11 mouse cellular contexts compared by ENCODE assay signal in the genomic region with DNA sequence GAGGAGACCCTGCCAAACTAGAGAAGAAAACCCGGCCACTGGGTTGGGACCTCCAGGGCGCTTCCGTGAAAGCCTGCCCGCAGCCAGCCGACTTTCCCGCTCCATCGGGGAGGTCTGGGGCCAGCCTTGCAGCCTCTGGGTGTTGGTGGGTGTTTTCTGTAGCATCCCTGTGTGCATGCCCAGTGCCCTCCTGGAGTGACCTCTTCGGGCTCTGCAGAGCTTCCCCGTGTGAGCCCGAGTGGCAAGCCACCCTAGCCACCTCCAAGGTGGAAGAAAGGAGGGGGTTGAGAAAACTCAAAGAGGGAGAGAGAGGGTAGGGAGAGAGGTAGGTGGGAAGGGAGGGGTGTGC. TPM values are rescaled to one million over a fixed set of nuclear protein-coding genes. Genes with fewer than 3 reads are reported as not detected.
DNase-seq lines count a peak whose midpoint lies in the region; ATAC-seq and TF ChIP-seq lines count a peak whose summit lies in the region.
"Had no signal": no experiment of that assay in that cellular context is flagged by ENCODE, and none has a peak within 500 bp of the region (broad histone marks: within the 10 kb centered on the region; RNA-seq: fewer than 3 reads in every experiment).

No protein-coding gene starts in this region.

- H3K27me3 ChIP-seq in kidney, embryonic 16.5 days (ENCODE audit: insufficient read depth, low read length), result peaks cover 97% of the 10 kb centered on the region
- peaks cover 97% of the 10 kb centered on the region for H3K27me3 ChIP-seq in hindbrain, embryonic 13.5 days
- H3K27me3 ChIP-seq in midbrain, postnatal 0 days (ENCODE audit: insufficient read depth, low read length), result peaks cover 93% of the 10 kb centered on the region

- WGBS in kidney, embryonic 16.5 days, result 0% methylated on average over 10 of the region's 10 CpGs
- WGBS in hindbrain, embryonic 13.5 days, result 0% methylated on average over 10 of the region's 10 CpGs
- 0% methylated on average over 10 of the region's 10 CpGs for WGBS in midbrain, postnatal 0 days

- peak overlapping the region; percentile 21 for H3K4me3 ChIP-seq in kidney, embryonic 16.5 days (ENCODE audit: low read length)
- H3K4me3 ChIP-seq in cortical plate, adult 2 months (ENCODE audit: insufficient read depth, low read length), result no peak overlapping the region
- H3K4me3 ChIP-seq in hindbrain, embryonic 13.5 days, result no peak overlapping the region
- H3K4me3 ChIP-seq in midbrain, postnatal 0 days (ENCODE audit: low read depth, low read length), result 0 out of 2 replicates have a peak overlapping the region, but pooled peaks have one; percentile 2

- TF ChIP-seq CTCF in cortical plate, adult 2 months (IDR thresholded peaks at IDR 0.05; ENCODE audit: extremely low read depth, insufficient read depth, low read length), result no peak
- no peak for TF ChIP-seq CTCF in midbrain, postnatal 0 days (IDR thresholded peaks at IDR 0.05)

- no peak for ATAC-seq in kidney, embryonic 16.5 days (ENCODE audit: low FRiP score, low TSS enrichment)
- ATAC-seq in hindbrain, embryonic 13.5 days (ENCODE audit: low FRiP score), result no peak
- ATAC-seq in midbrain, postnatal 0 days (ENCODE audit: low FRiP score), result no peak

- no peak overlapping the region for H3K27ac ChIP-seq in kidney, embryonic 16.5 days (ENCODE audit: low read length)
- 0 out of 2 replicates have a peak overlapping the region, but pooled peaks have one; percentile 38 for H3K27ac ChIP-seq in cortical plate, adult 2 months (ENCODE audit: insufficient read depth, low read length)
- no peak overlapping the region for H3K27ac ChIP-seq in hindbrain, embryonic 13.5 days
- no peak overlapping the region for H3K27ac ChIP-seq in midbrain, postnatal 0 days (ENCODE audit: low read depth, low read length)

- H3K9ac ChIP-seq in kidney, embryonic 16.5 days (replicated peaks; ENCODE audit: low read length), result no peak overlapping the region
- H3K9ac ChIP-seq in hindbrain, embryonic 13.5 days, result no peak overlapping the region
- no peak overlapping the region for H3K9ac ChIP-seq in midbrain, postnatal 0 days (replicated peaks; ENCODE audit: low read length, poor library complexity, severe bottlenecking)

- H3K4me2 ChIP-seq in kidney, embryonic 16.5 days (replicated peaks; ENCODE audit: low read depth, low read length), result peak overlapping the region; percentile 31
- peak overlapping the region; percentile 17; the same call in 1 of the 2 replicates for H3K4me2 ChIP-seq in hindbrain, embryonic 13.5 days
- no peak overlapping the region for H3K4me2 ChIP-seq in midbrain, postnatal 0 days (ENCODE audit: low read depth, low read length, poor library complexity, severe bottlenecking)

- no peak for DNase-seq in kidney, adult 8-10 months
- no peak for DNase-seq in midbrain, postnatal 0 days (ENCODE audit: low spot score)
- DNase-seq in left cerebral cortex, adult 9 months (ENCODE audit: low spot score in 2 of 2), result no peak
- DNase-seq in right cerebral cortex, postnatal 25 days, result no peak
- DNase-seq: adrenal gland, postnatal 10 days; cerebellum, adult 9-10 months; right cerebral cortex, postnatal 4 days had no signal

- H3K4me1 ChIP-seq in kidney, embryonic 16.5 days (ENCODE audit: insufficient read depth, low read length), result peaks cover 13% of the 10 kb centered on the region
- no peaks in the 10 kb centered on the region for H3K4me1 ChIP-seq in cortical plate, adult 2 months (ENCODE audit: control insufficient read depth, insufficient read depth, low read length)
- H3K4me1 ChIP-seq in hindbrain, embryonic 13.5 days (replicated peaks), result peaks cover 18% of the 10 kb centered on the region
- H3K4me1 ChIP-seq in midbrain, postnatal 0 days (ENCODE audit: insufficient read depth, low read length), result 0 out of 2 replicates have a peak, but pooled peaks cover 3% of the 10 kb centered on the region

- no peaks in the 10 kb centered on the region for H3K36me3 ChIP-seq in kidney, embryonic 16.5 days (ENCODE audit: insufficient read depth, low read length)
- no peaks in the 10 kb centered on the region for H3K36me3 ChIP-seq in hindbrain, embryonic 13.5 days
- H3K36me3 ChIP-seq in midbrain, postnatal 0 days (ENCODE audit: insufficient read depth, low read length), result no peaks in the 10 kb centered on the region

- no peaks in the 10 kb centered on the region; the same call in 1 of the 2 replicates for H3K9me3 ChIP-seq in kidney, embryonic 16.5 days (ENCODE audit: low read length)
- no peaks in the 10 kb centered on the region for H3K9me3 ChIP-seq in hindbrain, embryonic 13.5 days
- no peaks in the 10 kb centered on the region for H3K9me3 ChIP-seq in midbrain, postnatal 0 days (ENCODE audit: low read length)

- TF ChIP-seq POLR2A in cortical plate, adult 2 months (IDR thresholded peaks at IDR 0.05; ENCODE audit: extremely low read depth, insufficient read depth, low read length), result no peak

RNA-seq across cellular contexts. Expression of a gene that starts 5.1 kb away (rescaled TPM):
- 0.61 TPM in 1 of 2 replicates, not detected in the other for polyA plus RNA-seq in kidney, embryonic 16.5 days (2015; fragmentation: Nextera tagmentation; extraction: Ambion mirVana)
- polyA plus RNA-seq in cortical plate, adult 2 months (2012; rRNA removed), result 5.8 and 6.1 TPM in 2 replicates
- polyA plus RNA-seq in hindbrain, embryonic 13.5 days (2015; fragmentation: Nextera tagmentation; extraction: Ambion mirVana), result 4.7 and 5.5 TPM in 2 replicates
- 7.5 and 11.0 TPM in 2 replicates for total RNA-seq in midbrain, postnatal 0 days (2014; rRNA removed)
- polyA plus RNA-seq in midbrain, postnatal 0 days (2015; fragmentation: Nextera tagmentation; extraction: Ambion mirVana), result 4.3 and 5.1 TPM in 2 replicates
- total RNA-seq: adrenal gland, postnatal 10 days; liver, adult 2 months had no signal
- polyA plus RNA-seq: liver, adult 2 months had no signal

Comparison
In these comparisons a context has a peak if more than half of its experiments do, and no peak if none do; other contexts are left out.
1. H3K4me3 ChIP-seq: peak in kidney, embryonic 16.5 days (single experiment) and midbrain, postnatal 0 days (single experiment); none in cortical plate, adult 2 months (single experiment) and hindbrain, embryonic 13.5 days (single experiment).